ENCODE assay signal across 9 mouse cellular contexts in the genomic region with DNA sequence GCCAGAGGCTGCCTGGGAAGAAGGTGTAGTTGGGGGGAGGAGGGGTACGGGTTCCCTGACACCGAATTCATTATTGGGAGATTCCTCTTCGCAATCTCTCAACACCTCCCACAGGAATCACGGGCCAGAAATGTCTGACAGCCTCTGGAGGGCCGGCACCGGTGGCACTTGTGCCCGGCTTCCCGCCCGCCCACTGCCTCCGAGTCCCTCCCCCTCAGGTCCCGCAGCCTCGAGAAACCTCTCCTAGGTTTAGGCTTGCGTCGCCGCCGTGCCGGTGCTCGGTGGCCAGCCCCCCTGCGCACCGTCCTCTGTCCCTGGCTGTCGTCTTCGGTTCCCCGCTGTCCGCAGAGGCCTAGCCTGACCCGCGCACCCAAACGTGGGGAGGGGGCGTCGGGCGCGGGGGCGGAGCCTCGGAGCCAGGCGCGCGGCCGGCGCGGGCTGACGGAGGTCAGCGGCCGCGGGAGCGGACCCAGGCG. TPM values are rescaled to one million over a fixed set of nuclear protein-coding genes. Genes with fewer than 3 reads are reported as not detected.
DNase-seq lines count a peak whose midpoint lies in the region; ATAC-seq lines count a peak whose summit lies in the region.
"Had no signal": no experiment of that assay in that cellular context is flagged by ENCODE, and none has a peak within 500 bp of the region (broad histone marks: within the 10 kb centered on the region; RNA-seq: fewer than 3 reads in every experiment).

Gene Caskin1, plus strand, starts transcription at position 416 of the 476 bp plus-strand sequence.

- peaks cover 21% of the 10 kb centered on the region for H3K4me1 ChIP-seq in heart, embryonic 15.5 days (replicated peaks)
- peaks cover 10% of the 10 kb centered on the region for H3K4me1 ChIP-seq in embryonic facial prominence, embryonic 12.5 days
- peaks cover 10% of the 10 kb centered on the region for H3K4me1 ChIP-seq in stomach, embryonic 16.5 days (ENCODE audit: control insufficient read depth, insufficient read depth, low read length)

- H3K27ac ChIP-seq in heart, embryonic 15.5 days: no peak within 1 kb of the TSS
- H3K27ac ChIP-seq in embryonic facial prominence, embryonic 12.5 days: peak within 1 kb of the TSS; percentile 43
- H3K27ac ChIP-seq in stomach, embryonic 16.5 days (ENCODE audit: low read length): no peak within 1 kb of the TSS

- peak within 1 kb of the TSS; percentile 98 for H3K4me2 ChIP-seq in heart, embryonic 15.5 days
- H3K4me2 ChIP-seq in embryonic facial prominence, embryonic 12.5 days (replicated peaks): peak within 1 kb of the TSS; percentile 98
- peak within 1 kb of the TSS; percentile 100 for H3K4me2 ChIP-seq in stomach, embryonic 16.5 days (ENCODE audit: low read depth, low read length)

- DNase-seq in heart, adult 9 months (ENCODE audit: low spot score in 2 of 2): no peak
- peak; percentile 54 for DNase-seq in adrenal gland, adult 18-20 months (ENCODE audit: low spot score in 2 of 2)
- DNase-seq in kidney, postnatal 14 days: peak; percentile 32
- peak; percentile 37 for DNase-seq in lung, postnatal 10 days
- no peak for DNase-seq in natural killer cell, adult 2 months (ENCODE audit: low spot score in 2 of 2)

- under 1% methylated on average over 38 of the region's 45 CpGs for WGBS in heart, embryonic 15.5 days
- 1% methylated on average over 42 of the region's 45 CpGs for WGBS in embryonic facial prominence, embryonic 12.5 days
- WGBS in stomach, embryonic 16.5 days: under 1% methylated on average over 45 of the region's 45 CpGs

- peaks cover 69% of the 10 kb centered on the region for H3K27me3 ChIP-seq in heart, embryonic 15.5 days
- H3K27me3 ChIP-seq in embryonic facial prominence, embryonic 12.5 days: peaks cover 37% of the 10 kb centered on the region
- peaks cover 20% of the 10 kb centered on the region for H3K27me3 ChIP-seq in stomach, embryonic 16.5 days (ENCODE audit: control insufficient read depth, insufficient read depth, low read length)

- peak; percentile 48 for ATAC-seq in heart, embryonic 15.5 days (replicated peaks; ENCODE audit: insufficient number of reproducible peaks, insufficient read depth, low FRiP score, low read depth)
- ATAC-seq in embryonic facial prominence, embryonic 12.5 days (ENCODE audit: insufficient number of reproducible peaks, insufficient read depth, low FRiP score, low TSS enrichment): no peak
- peak; percentile 48 for ATAC-seq in stomach, embryonic 16.5 days (ENCODE audit: insufficient read depth, low FRiP score)

- H3K4me3 ChIP-seq in heart, embryonic 15.5 days: peak within 1 kb of the TSS; percentile 72
- peak within 1 kb of the TSS; percentile 61 for H3K4me3 ChIP-seq in embryonic facial prominence, embryonic 12.5 days
- peak within 1 kb of the TSS; percentile 71 for H3K4me3 ChIP-seq in stomach, embryonic 16.5 days (replicated peaks; ENCODE audit: low read length)

- H3K36me3 ChIP-seq in heart, embryonic 15.5 days: no peaks in the 10 kb centered on the region
- no peaks in the 10 kb centered on the region for H3K36me3 ChIP-seq in embryonic facial prominence, embryonic 12.5 days
- no peaks in the 10 kb centered on the region for H3K36me3 ChIP-seq in stomach, embryonic 16.5 days (ENCODE audit: control insufficient read depth, insufficient read depth, low read length)

- H3K9me3 ChIP-seq in heart, embryonic 15.5 days (replicated peaks): no peaks in the 10 kb centered on the region
- no peaks in the 10 kb centered on the region for H3K9me3 ChIP-seq in embryonic facial prominence, embryonic 12.5 days
- no peaks in the 10 kb centered on the region for H3K9me3 ChIP-seq in stomach, embryonic 16.5 days (replicated peaks; ENCODE audit: control insufficient read depth, low read length)

- H3K9ac ChIP-seq in heart, embryonic 15.5 days: peak within 1 kb of the TSS; percentile 68
- peak within 1 kb of the TSS; percentile 73 for H3K9ac ChIP-seq in embryonic facial prominence, embryonic 12.5 days
- H3K9ac ChIP-seq in stomach, embryonic 16.5 days (ENCODE audit: low read length): peak within 1 kb of the TSS; percentile 81

RNA-seq across cellular contexts. Expression of gene Caskin1, which starts in this region (rescaled TPM):
- 0.39 and 0.94 TPM in 2 replicates for polyA plus RNA-seq in heart, embryonic 15.5 days (2015; fragmentation: Nextera tagmentation; extraction: Ambion mirVana)
- 10 to 100 TPM; 16.0 to 31.5 TPM for total RNA-seq in adrenal gland, adult 18-20 months (2021)
- polyA plus RNA-seq in embryonic facial prominence, embryonic 12.5 days (2016; fragmentation: Nextera tagmentation; extraction: Ambion mirVana): 7.3 and 7.5 TPM in 2 replicates
- 1.5 and 2.3 TPM in 2 replicates for polyA plus RNA-seq in stomach, embryonic 16.5 days (2015; fragmentation: Nextera tagmentation; extraction: Ambion mirVana)
- total RNA-seq: neutrophil, adult 5-6 weeks had no signal

Comparison
In these comparisons a context has a peak if more than half of its experiments do, and no peak if none do; other contexts are left out.
1. Peak in ATAC-seq, H3K4me3 ChIP-seq, H3K9ac ChIP-seq and H3K4me2 ChIP-seq in heart, embryonic 15.5 days; RNA of the gene not detected or under 1 TPM.
2. DNase-seq: peak in adrenal gland, adult 18-20 months (2 of 2), kidney, postnatal 14 days (single experiment) and lung, postnatal 10 days (single experiment); none in heart, adult 9 months (0 of 2) and natural killer cell, adult 2 months (0 of 2).
3. Peak in every context shown above with its lines, with median percentiles within 50 percentile points of each other: H3K4me2 ChIP-seq, H3K4me3 ChIP-seq and H3K9ac ChIP-seq.